Mouse (Mus musculus): Measurements from ENCODE around the gene Ubl4b.

The Ubl4b gene

GRCm38 (mm10) chr3:107554842-107555241, at the start of gene Ubl4b:
Gene Ubl4b, minus strand, starts transcription at chr3:107555073.
- CTCF ChIA-PET: no interaction called here

GRCm38 (mm10) chr3:107600127-107600526, 45.3 kb upstream of the Ubl4b start:
- CTCF ChIA-PET: no interaction called here

GRCm38 (mm10) chr3:107597586-107598389, 42.9 kb upstream of the Ubl4b start:
- CTCF ChIA-PET: no interaction called here

- CTCF ChIA-PET: no interaction called here
Observed at GRCm38 (mm10) chr3:107597134-107597533, 42.3 kb upstream of the Ubl4b start.

GRCm38 (mm10) chr3:107596559-107596958, 41.7 kb upstream of the Ubl4b start:
- CTCF ChIA-PET: no interaction called here

GRCm38 (mm10) chr3:107595938-107596461, 41.1 kb upstream of the Ubl4b start:
- CTCF ChIA-PET: no interaction called here

- CTCF ChIA-PET: no interaction called here
Observed at GRCm38 (mm10) chr3:107595264-107595937, 40.5 kb upstream of the Ubl4b start.

GRCm38 (mm10) chr3:107594662-107595263, 39.9 kb upstream of the Ubl4b start, which contains the start of gene Alx3:
Gene Alx3, plus strand, starts transcription at chr3:107595031.
- CTCF ChIA-PET: no interaction called here

- CTCF ChIA-PET: no interaction called here
Observed at GRCm38 (mm10) chr3:107593632-107594031, 38.8 kb upstream of the Ubl4b start.

- CTCF ChIA-PET: no interaction called here
Observed at GRCm38 (mm10) chr3:107591612-107592011, 36.7 kb upstream of the Ubl4b start.

GRCm38 (mm10) chr3:107586504-107586903, 31.6 kb upstream of the Ubl4b start:
- CTCF ChIA-PET: no interaction called here

- CTCF ChIA-PET: no interaction called here
Observed at GRCm38 (mm10) chr3:107583893-107584292, 29.0 kb upstream of the Ubl4b start.

- CTCF ChIA-PET: no interaction called here
Observed at GRCm38 (mm10) chr3:107582875-107583767, 28.2 kb upstream of the Ubl4b start.

GRCm38 (mm10) chr3:107582130-107582874, 27.4 kb upstream of the Ubl4b start:
- CTCF ChIA-PET: no interaction called here

- CTCF ChIA-PET: no interaction called here
Observed at GRCm38 (mm10) chr3:107581103-107582010, 26.5 kb upstream of the Ubl4b start.

- CTCF ChIA-PET: no interaction called here
Observed at GRCm38 (mm10) chr3:107579466-107579865, 24.6 kb upstream of the Ubl4b start.

GRCm38 (mm10) chr3:107577810-107578390, 23.0 kb upstream of the Ubl4b start:
- CTCF ChIA-PET: no interaction called here

GRCm38 (mm10) chr3:107576807-107577206, 21.9 kb upstream of the Ubl4b start:
- CTCF ChIA-PET: no interaction called here

GRCm38 (mm10) chr3:107571205-107571604, 16.3 kb upstream of the Ubl4b start:
- CTCF ChIA-PET: no interaction called here

- CTCF ChIA-PET: no interaction called here
Observed at GRCm38 (mm10) chr3:107568721-107569120, 13.8 kb upstream of the Ubl4b start.

Measured in spleen, embryonic (tissue).